Mouse (Mus musculus): ENCODE measurements around the gene Tmem28. TPM values are rescaled to one million over a fixed set of nuclear protein-coding genes. Genes with fewer than 3 reads are reported as not detected.
A peak's percentile ranks its signal among the peaks of the same experiment; 100 is the strongest.

The Tmem28 gene
- polyA plus RNA-seq, 1 experiment: 11.3 TPM

GRCm38 (mm10) chrX:99853834-99854233, 33.0 kb downstream of the Tmem28 start:
- 45% methylated on average over 3 of the region's 3 CpGs for WGBS
- DNase-seq: no peak
- H3K4me3 ChIP-seq (replicated peaks; ENCODE audit: insufficient read depth, low read depth, low read length): no peak overlapping the region
- TF ChIP-seq CTCF (IDR thresholded peaks at IDR 0.05; ENCODE audit: borderline replicate concordance, insufficient read depth, low read depth, low read length) (no peak), POLR2A (IDR thresholded peaks at IDR 0.05; ENCODE audit: borderline replicate concordance, insufficient read depth, low read length) (no peak)
- H3K27ac ChIP-seq (ENCODE audit: insufficient read depth, low read length): no peak overlapping the region
- H3K4me1 ChIP-seq (ENCODE audit: control insufficient read depth, insufficient read depth, low read length): no peaks in the 10 kb centered on the region
- no peaks in the 10 kb centered on the region; the same call in 1 of the 2 replicates for H3K27me3 ChIP-seq (ENCODE audit: control insufficient read depth, insufficient read depth, low read length)

GRCm38 (mm10) chrX:99872228-99872627, 51.4 kb downstream of the Tmem28 start:
- DNase-seq: no peak
- Histone ChIP-seq H3K4me1 (ENCODE audit: control insufficient read depth, insufficient read depth, low read length) (no peaks in the 10 kb centered on the region), H3K27me3 (ENCODE audit: control insufficient read depth, insufficient read depth, low read length) (no peaks in the 10 kb centered on the region), H3K4me3 (replicated peaks; ENCODE audit: insufficient read depth, low read depth, low read length) (no peak overlapping the region), H3K27ac (ENCODE audit: insufficient read depth, low read length) (no peak overlapping the region)
- TF ChIP-seq POLR2A (IDR thresholded peaks at IDR 0.05; ENCODE audit: borderline replicate concordance, insufficient read depth, low read length): no peak
- TF ChIP-seq CTCF (IDR thresholded peaks at IDR 0.05; ENCODE audit: borderline replicate concordance, insufficient read depth, low read depth, low read length): no peak
- WGBS: 57% methylated on average over 4 of the region's 4 CpGs

GRCm38 (mm10) chrX:99872632-99873201, 51.9 kb downstream of the Tmem28 start:
- no peak for DNase-seq
- H3K4me1 ChIP-seq (ENCODE audit: control insufficient read depth, insufficient read depth, low read length): no peaks in the 10 kb centered on the region
- TF ChIP-seq CTCF (IDR thresholded peaks at IDR 0.05; ENCODE audit: borderline replicate concordance, insufficient read depth, low read depth, low read length) (no peak), POLR2A (IDR thresholded peaks at IDR 0.05; ENCODE audit: borderline replicate concordance, insufficient read depth, low read length) (no peak)
- H3K27ac ChIP-seq (ENCODE audit: insufficient read depth, low read length): no peak overlapping the region
- H3K27me3 ChIP-seq (ENCODE audit: control insufficient read depth, insufficient read depth, low read length): no peaks in the 10 kb centered on the region
- 79% methylated on average over 3 of the region's 3 CpGs for WGBS
- H3K4me3 ChIP-seq (replicated peaks; ENCODE audit: insufficient read depth, low read depth, low read length): no peak overlapping the region

- H3K4me1 ChIP-seq (ENCODE audit: control insufficient read depth, insufficient read depth, low read length): no peaks in the 10 kb centered on the region
- no peak overlapping the region for H3K4me3 ChIP-seq (replicated peaks; ENCODE audit: insufficient read depth, low read depth, low read length)
- no peaks in the 10 kb centered on the region for H3K27me3 ChIP-seq (ENCODE audit: control insufficient read depth, insufficient read depth, low read length)
- TF ChIP-seq POLR2A (IDR thresholded peaks at IDR 0.05; ENCODE audit: borderline replicate concordance, insufficient read depth, low read length) (no peak), CTCF (IDR thresholded peaks at IDR 0.05; ENCODE audit: borderline replicate concordance, insufficient read depth, low read depth, low read length) (no peak)
- H3K27ac ChIP-seq (ENCODE audit: insufficient read depth, low read length): no peak overlapping the region
- DNase-seq: no peak
- WGBS: 43% methylated on average over 2 of the region's 2 CpGs
These were observed 52.6 kb downstream of the Tmem28 start for GRCm38 (mm10) chrX:99873259-99873919.

GRCm38 (mm10) chrX:99873920-99874296, 53.1 kb downstream of the Tmem28 start:
- no peak overlapping the region for H3K27ac ChIP-seq (ENCODE audit: insufficient read depth, low read length)
- no peaks in the 10 kb centered on the region for H3K27me3 ChIP-seq (ENCODE audit: control insufficient read depth, insufficient read depth, low read length)
- DNase-seq: no peak
- no peaks in the 10 kb centered on the region for H3K4me1 ChIP-seq (ENCODE audit: control insufficient read depth, insufficient read depth, low read length)
- 14% methylated on average over 4 of the region's 4 CpGs for WGBS
- TF ChIP-seq POLR2A (IDR thresholded peaks at IDR 0.05; ENCODE audit: borderline replicate concordance, insufficient read depth, low read length) (no peak), CTCF (IDR thresholded peaks at IDR 0.05; ENCODE audit: borderline replicate concordance, insufficient read depth, low read depth, low read length) (no peak)
- no peak overlapping the region for H3K4me3 ChIP-seq (replicated peaks; ENCODE audit: insufficient read depth, low read depth, low read length)

GRCm38 (mm10) chrX:99876781-99877180, 56.0 kb downstream of the Tmem28 start:
- no peak overlapping the region for H3K27ac ChIP-seq (ENCODE audit: insufficient read depth, low read length)
- no peak overlapping the region for H3K4me3 ChIP-seq (replicated peaks; ENCODE audit: insufficient read depth, low read depth, low read length)
- H3K4me1 ChIP-seq (ENCODE audit: control insufficient read depth, insufficient read depth, low read length): no peaks in the 10 kb centered on the region
- TF ChIP-seq POLR2A (IDR thresholded peaks at IDR 0.05; ENCODE audit: borderline replicate concordance, insufficient read depth, low read length): no peak
- TF ChIP-seq CTCF (IDR thresholded peaks at IDR 0.05; ENCODE audit: borderline replicate concordance, insufficient read depth, low read depth, low read length): no peak
- DNase-seq: peak in 1 of 2 experiments; percentile 48
- no peaks in the 10 kb centered on the region for H3K27me3 ChIP-seq (ENCODE audit: control insufficient read depth, insufficient read depth, low read length)
- WGBS: 12% methylated on average over 4 of the region's 4 CpGs

GRCm38 (mm10) chrX:99883396-99883795, 62.6 kb downstream of the Tmem28 start:
- DNase-seq: no peak
- no peaks in the 10 kb centered on the region for H3K27me3 ChIP-seq (ENCODE audit: control insufficient read depth, insufficient read depth, low read length)
- H3K4me3 ChIP-seq (replicated peaks; ENCODE audit: insufficient read depth, low read depth, low read length): no peak overlapping the region
- H3K27ac ChIP-seq (ENCODE audit: insufficient read depth, low read length): no peak overlapping the region
- H3K4me1 ChIP-seq (ENCODE audit: control insufficient read depth, insufficient read depth, low read length): no peaks in the 10 kb centered on the region
- WGBS: 69% methylated on average over 2 of the region's 2 CpGs
- TF ChIP-seq CTCF (IDR thresholded peaks at IDR 0.05; ENCODE audit: borderline replicate concordance, insufficient read depth, low read depth, low read length) (no peak), POLR2A (IDR thresholded peaks at IDR 0.05; ENCODE audit: borderline replicate concordance, insufficient read depth, low read length) (no peak)

Other genes starting within 250 kb of the Tmem28 start
- 1.3 TPM in 2 replicates for gene Eda, start 154.6 kb downstream of the Tmem28 start, polyA plus RNA-seq (2012; rRNA removed)

Measured in cerebellum, adult 2 months (tissue).